ENCODE assay signal across 8 mouse cellular contexts in genomic region chr6:34384701-34385370, GRCm38 (mm10). TPM values are rescaled to one million over a fixed set of nuclear protein-coding genes. Genes with fewer than 3 reads are reported as not detected.
A peak's percentile ranks its signal among the peaks of the same experiment; 100 is the strongest.
DNase-seq lines count a peak whose midpoint lies in the region; ATAC-seq and TF ChIP-seq lines count a peak whose summit lies in the region.

No protein-coding gene starts in this region.

- peak overlapping the region; percentile 84 for H3K4me2 ChIP-seq in liver, embryonic 14.5 days (ENCODE audit: low read depth)

- H3K9ac ChIP-seq in liver, embryonic 14.5 days (replicated peaks) = peak overlapping the region; percentile 59

- H3K4me3 ChIP-seq in liver, embryonic 14.5 days (ENCODE audit: insufficient read depth in 1 of 2, low read depth in 2 of 2, low read length in 2 of 2) = peak overlapping the region; percentile 60 to 73

- no peak for TF ChIP-seq CTCF in liver, embryonic 14.5 days (IDR thresholded peaks at IDR 0.05; ENCODE audit: low read depth)

- peak; percentile 40 to 43 for DNase-seq in right cerebral cortex, postnatal 10 days (ENCODE audit: low spot score in 2 of 2)
- DNase-seq in right cerebral cortex, postnatal 25 days = no peak
- peak; percentile 55 for DNase-seq in embryo, embryonic 10 days (ENCODE audit: low spot score)
- DNase-seq in liver, embryonic 14.5 days (ENCODE audit: low read depth in 3 of 3, low spot score in 3 of 3) = no peak
- peak; percentile 32 for DNase-seq in naive thymus-derived CD4-positive, alpha-beta T cell, adult 2 months (ENCODE audit: low read depth)
- peak; percentile 20 for DNase-seq in urinary bladder, postnatal 10 days (ENCODE audit: low spot score)

- no peaks in the 10 kb centered on the region for H3K36me3 ChIP-seq in liver, embryonic 14.5 days (replicated peaks; ENCODE audit: control insufficient read depth, insufficient read depth, low read depth)

- ATAC-seq in granulocyte monocyte progenitor cell, adult 5-6 weeks (replicated peaks; ENCODE audit: poor library complexity, severe bottlenecking) = peak; percentile 60
- ATAC-seq in inflammation-experienced regulatory T-cells, adult 6 months = peak; percentile 51
- no peak for ATAC-seq in liver, embryonic 14.5 days (ENCODE audit: insufficient read depth)

- H3K9me3 ChIP-seq in liver, embryonic 14.5 days (ENCODE audit: control insufficient read depth, low read length) = no peaks in the 10 kb centered on the region

- 3% methylated on average over 13 of the region's 13 CpGs for WGBS in liver, embryonic 14.5 days (ENCODE audit: insufficient replicate concordance)

- H3K27ac ChIP-seq in liver, embryonic 14.5 days = no peak overlapping the region

- peaks cover 0 to 1% of the 10 kb centered on the region in 2 experiments; a peak in 1 of 4 replicates for H3K4me1 ChIP-seq in liver, embryonic 14.5 days (replicated peaks; ENCODE audit: control insufficient read depth in 2 of 2, insufficient read depth in 2 of 2, low read length in 1 of 2)

- TF ChIP-seq EP300 in liver, embryonic 14.5 days (IDR thresholded peaks at IDR 0.05; ENCODE audit: low read depth) = no peak

- no peaks in the 10 kb centered on the region for H3K27me3 ChIP-seq in liver, embryonic 14.5 days (ENCODE audit: control insufficient read depth, insufficient read depth, low read length)

RNA-seq across cellular contexts. Expression of gene Akr1b10, which starts 0.8 kb away (rescaled TPM):
- total RNA-seq in granulocyte monocyte progenitor cell, adult 5-6 weeks (2014; fragmentation: Nextera tagmentation) = 37.8 and 58.6 TPM in 2 replicates
- 29.6 and 31.5 TPM in 2 replicates for total RNA-seq in granulocyte monocyte progenitor cell, adult 5-6 weeks (2017)
- 10 to 100 TPM; 42.7 to 61.2 (median 50.5) TPM for polyA plus RNA-seq in inflammation-experienced regulatory T-cells, adult 6 months (2017; shearing (Covaris generic))
- polyA plus RNA-seq in liver, embryonic 14.5 days (2012; rRNA removed) = 4.6 and 5.1 TPM in 2 replicates
- polyA plus RNA-seq in liver, embryonic 14.5 days (2014; fragmentation: Nextera tagmentation; extraction: Ambion mirVana) = 5.0 and 5.5 TPM in 2 replicates

RNA-seq across cellular contexts. Expression of gene Akr1b7, which starts 27.3 kb away (rescaled TPM):
- total RNA-seq in granulocyte monocyte progenitor cell, adult 5-6 weeks (2014; fragmentation: Nextera tagmentation) = not detected in 2 replicates
- total RNA-seq in granulocyte monocyte progenitor cell, adult 5-6 weeks (2017) = not detected in 2 replicates
- polyA plus RNA-seq in inflammation-experienced regulatory T-cells, adult 6 months (2017; shearing (Covaris generic)) = not detected
- polyA plus RNA-seq in liver, embryonic 14.5 days (2012; rRNA removed) = 1.7 and 2.4 TPM in 2 replicates
- 5.1 and 5.4 TPM in 2 replicates for polyA plus RNA-seq in liver, embryonic 14.5 days (2014; fragmentation: Nextera tagmentation; extraction: Ambion mirVana)

RNA-seq across cellular contexts. Expression of gene Akr1b8, which starts 30.9 kb away (rescaled TPM):
- not detected in 2 replicates for total RNA-seq in granulocyte monocyte progenitor cell, adult 5-6 weeks (2014; fragmentation: Nextera tagmentation)
- not detected in 2 replicates for total RNA-seq in granulocyte monocyte progenitor cell, adult 5-6 weeks (2017)
- polyA plus RNA-seq in inflammation-experienced regulatory T-cells, adult 6 months (2017; shearing (Covaris generic)) = under 1 TPM in 1 of 3 experiments, not detected in 2; 0.58 TPM
- polyA plus RNA-seq in liver, embryonic 14.5 days (2012; rRNA removed) = 3.6 and 4.7 TPM in 2 replicates
- 4.2 and 5.7 TPM in 2 replicates for polyA plus RNA-seq in liver, embryonic 14.5 days (2014; fragmentation: Nextera tagmentation; extraction: Ambion mirVana)

Comparison
In these comparisons a context has a peak if more than half of its experiments do, and no peak if none do; other contexts are left out.
1. DNase-seq: peak in right cerebral cortex, postnatal 10 days (2 of 2), embryo, embryonic 10 days (single experiment), naive thymus-derived CD4-positive, alpha-beta T cell, adult 2 months (single experiment) and urinary bladder, postnatal 10 days (single experiment); none in right cerebral cortex, postnatal 25 days (single experiment) and liver, embryonic 14.5 days (0 of 3).
2. RNA of gene Akr1b10, which starts 0.8 kb away (polyA plus RNA-seq): 42.7 to 61.2 TPM in inflammation-experienced regulatory T-cells, adult 6 months; 4.6 to 5.5 TPM in liver, embryonic 14.5 days; every median in the first group is over 4 times any median in the second.